Mouse (Mus musculus) bone marrow macrophage, adult 2 months (primary cell): Measurements from ENCODE around the gene Nhsl2.

Experiments
- CTCF ChIP-seq: IDR thresholded peaks from 2 replicates; pipeline ENCODE4 v1.5.1; 2012; ENCODE audit warnings: low read depth, mild to moderate bottlenecking, low read length, moderate library complexity
- POLR2A ChIP-seq: IDR thresholded peaks from 2 replicates; pipeline ENCODE4 v1.6.1; 2012; ENCODE audit warnings: mild to moderate bottlenecking, low read depth, low read length, borderline replicate concordance

DNA sequence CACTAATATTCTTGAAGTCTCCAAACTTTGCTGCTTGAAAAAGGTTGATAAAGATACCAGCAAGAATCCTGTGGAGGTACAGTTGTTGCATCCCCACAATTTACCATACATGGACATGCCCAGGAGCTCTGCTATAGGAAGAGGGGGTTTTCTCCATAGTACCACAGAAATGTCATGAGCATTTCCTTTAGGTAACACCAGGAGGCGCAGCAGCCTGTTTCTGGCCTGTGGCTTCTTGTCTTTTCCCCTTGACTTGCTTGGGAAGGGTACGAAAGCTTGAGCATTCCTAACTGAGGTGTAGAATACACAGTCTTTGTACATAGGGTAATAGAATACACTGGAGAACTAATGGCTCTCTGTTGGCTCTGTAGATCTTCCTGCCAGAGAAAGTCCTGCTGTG lies 132.3 kb downstream of the Nhsl2 start:
- no peak for TF ChIP-seq POLR2A
- TF ChIP-seq CTCF: no peak
